Mouse (Mus musculus) gastrocnemius, postnatal 25 days (tissue): ENCODE results near the gene Smad1. TPM values are rescaled to one million over a fixed set of nuclear protein-coding genes. Genes with fewer than 3 reads are reported as not detected.

Experiments used
- DNase-seq: peaks from one replicate; pipeline ENCODE4 v3.0.0; 2022
- total RNA-seq, 2 experiments: library from RNA; stranded (reverse); gene quantifications; 1 replicate in 1 of 2; 2 replicates in 1 of 2; pipeline ENCODE4 v1.2.3; 2021

Smad1 gene
- total RNA-seq, 2 experiments from 2014 or later, result 9.4 to 11.3 TPM

- DNase-seq, result no peak
Measured at GRCm38 (mm10) chr8:79384276-79385271, 14.7 kb downstream of the Smad1 start.

GRCm38 (mm10) chr8:79382857-79383262, 16.5 kb downstream of the Smad1 start:
- no peak for DNase-seq

DNA sequence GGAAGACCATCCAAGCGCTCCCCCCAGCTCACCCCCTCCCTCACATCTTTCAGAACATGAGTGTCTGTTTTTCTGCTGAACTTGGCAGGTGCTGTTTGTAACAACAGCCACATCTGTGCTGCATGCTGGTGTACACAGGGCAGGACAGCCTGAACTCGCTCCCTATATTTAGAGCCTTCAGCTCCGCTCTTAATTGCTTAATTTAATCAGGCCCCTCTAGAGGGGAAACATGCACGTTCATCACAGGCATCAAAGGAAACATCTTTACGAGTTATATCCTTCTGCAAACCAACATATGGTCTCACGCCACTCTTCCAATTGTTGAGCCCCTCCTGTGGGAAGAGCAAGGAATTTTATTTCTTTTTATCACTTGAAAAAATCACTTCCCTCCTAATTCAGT, 17.5 kb downstream of the Smad1 start:
- no peak for DNase-seq

DNA sequence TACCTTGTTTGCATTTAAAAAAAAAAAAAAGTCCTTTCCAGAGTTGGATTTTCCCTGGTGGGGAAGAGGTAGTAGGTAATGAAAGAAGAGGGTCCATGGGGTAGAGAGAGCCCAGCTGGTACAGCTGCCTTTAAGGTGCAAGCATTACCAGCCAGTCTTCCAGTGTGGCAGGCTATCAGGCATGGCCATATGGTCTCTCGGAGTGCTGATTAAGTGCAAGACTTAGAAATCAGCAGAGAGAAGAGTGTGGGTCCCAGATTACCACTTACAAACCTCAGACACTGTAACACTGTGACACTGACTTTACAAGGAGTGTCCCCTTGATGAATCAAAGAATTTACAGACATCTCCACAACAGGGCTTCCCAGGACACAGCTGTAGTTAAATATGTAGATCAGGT, 18.9 kb downstream of the Smad1 start:
- no peak for DNase-seq

GRCm38 (mm10) chr8:79379971-79380370, 19.3 kb downstream of the Smad1 start:
- no peak for DNase-seq

GRCm38 (mm10) chr8:79376648-79377047, 22.7 kb downstream of the Smad1 start:
- DNase-seq, result no peak

- no peak for DNase-seq
Measured at GRCm38 (mm10) chr8:79375775-79376123, 23.6 kb downstream of the Smad1 start.

- DNase-seq, result no peak
Measured at GRCm38 (mm10) chr8:79375074-79375774, 24.1 kb downstream of the Smad1 start.

GRCm38 (mm10) chr8:79374410-79374809, 24.9 kb downstream of the Smad1 start:
- no peak for DNase-seq

DNA sequence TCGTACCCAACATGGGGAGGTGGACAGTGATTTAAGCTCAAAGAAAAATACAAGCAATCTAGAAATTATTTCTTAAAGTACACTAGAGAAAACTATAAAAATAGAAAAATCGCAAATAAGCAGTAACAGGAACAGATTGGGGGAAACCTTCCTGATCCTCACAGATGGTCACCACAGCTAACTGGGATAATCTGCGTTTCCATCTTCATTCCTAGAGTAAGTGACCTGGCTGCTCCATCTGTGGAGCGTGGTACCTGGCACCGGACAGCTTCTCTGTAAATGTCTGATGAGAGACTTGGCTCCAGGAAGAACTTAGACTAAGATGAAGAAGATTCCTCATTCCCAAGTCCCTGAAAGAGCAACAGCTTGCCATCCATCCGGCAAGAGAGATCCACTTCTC, 25.8 kb downstream of the Smad1 start:
- DNase-seq, result no peak

DNA sequence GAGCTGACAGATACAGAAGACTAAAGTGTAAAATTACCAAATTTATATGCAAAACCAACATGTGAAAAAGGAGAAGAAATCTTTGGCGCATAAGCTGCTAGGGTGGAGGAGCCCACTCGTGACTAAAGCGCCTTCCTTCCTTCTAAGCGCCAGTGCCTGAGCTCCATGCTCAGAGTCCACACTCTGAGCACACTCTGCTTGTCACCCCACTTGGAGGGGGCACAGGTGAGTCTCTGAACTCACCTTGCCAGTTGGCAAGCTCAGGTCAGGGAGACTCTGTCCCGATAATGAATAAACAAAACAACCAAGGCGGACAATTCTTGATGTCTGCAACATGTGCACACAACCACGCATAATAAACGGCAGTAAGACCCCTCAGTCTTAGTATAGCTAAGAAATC, 26.4 kb downstream of the Smad1 start:
- no peak for DNase-seq

DNA sequence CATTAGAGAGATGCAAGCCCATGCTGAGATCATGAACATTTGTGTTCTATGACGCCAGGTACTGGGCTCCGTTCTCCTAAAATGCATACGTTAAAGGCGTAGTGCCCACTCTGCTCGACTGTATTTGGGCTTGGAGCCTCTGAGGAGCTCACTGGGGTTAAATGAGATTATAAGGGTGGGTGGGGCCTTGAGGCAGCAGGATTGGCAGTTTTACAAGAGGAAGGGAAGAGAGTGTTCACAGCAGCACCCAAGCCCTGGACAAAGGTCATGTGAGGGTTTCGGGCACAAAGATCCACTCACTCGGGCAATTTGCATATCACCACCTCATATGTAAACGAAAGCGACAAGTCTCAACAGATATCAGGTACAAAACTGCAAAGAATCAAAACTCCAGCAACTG, 26.8 kb downstream of the Smad1 start:
- no peak for DNase-seq

DNA sequence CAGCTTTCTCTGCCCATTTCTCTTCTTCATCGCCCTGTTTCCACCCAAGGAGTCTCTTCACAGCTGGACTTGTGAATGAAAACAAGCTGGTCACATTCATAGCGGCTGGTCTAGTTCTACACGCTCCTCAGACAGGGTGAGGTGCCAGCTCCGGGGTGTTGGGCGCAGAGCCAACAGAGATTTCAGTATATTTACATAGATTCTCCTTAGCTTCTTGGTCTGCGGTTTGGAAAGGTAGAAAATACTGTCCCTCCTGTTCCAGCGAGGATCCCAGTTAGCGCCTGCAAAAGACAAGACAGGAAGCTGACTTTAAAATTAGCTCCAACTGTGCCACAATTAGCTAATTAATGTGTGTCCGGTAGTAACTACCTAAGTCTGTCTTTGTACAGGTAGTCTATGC, 27.2 kb downstream of the Smad1 start:
- DNase-seq, result no peak

GRCm38 (mm10) chr8:79370646-79371290, 28.6 kb downstream of the Smad1 start:
- DNase-seq, result no peak

- no peak for DNase-seq
Measured at GRCm38 (mm10) chr8:79369163-79369562, 30.2 kb downstream of the Smad1 start.

DNA sequence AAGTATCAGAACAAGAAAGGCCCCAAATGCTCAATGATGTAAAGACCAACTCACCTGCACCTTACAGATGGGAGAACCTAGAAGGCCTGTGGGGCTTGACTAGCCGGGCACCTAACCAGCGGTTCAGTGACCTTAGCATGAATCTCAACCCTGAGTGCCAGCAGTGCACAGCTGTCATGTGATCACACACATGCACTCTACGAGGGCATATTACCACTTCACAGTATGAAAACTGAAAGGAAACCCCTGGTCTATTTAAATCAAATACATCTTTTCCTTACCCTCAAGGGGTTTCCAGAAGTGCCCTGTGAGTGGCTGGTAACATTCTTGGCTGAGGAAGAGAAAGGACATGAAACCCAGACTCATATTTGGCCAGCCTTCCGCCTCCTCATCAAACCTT, 31.4 kb downstream of the Smad1 start:
- no peak for DNase-seq

DNA sequence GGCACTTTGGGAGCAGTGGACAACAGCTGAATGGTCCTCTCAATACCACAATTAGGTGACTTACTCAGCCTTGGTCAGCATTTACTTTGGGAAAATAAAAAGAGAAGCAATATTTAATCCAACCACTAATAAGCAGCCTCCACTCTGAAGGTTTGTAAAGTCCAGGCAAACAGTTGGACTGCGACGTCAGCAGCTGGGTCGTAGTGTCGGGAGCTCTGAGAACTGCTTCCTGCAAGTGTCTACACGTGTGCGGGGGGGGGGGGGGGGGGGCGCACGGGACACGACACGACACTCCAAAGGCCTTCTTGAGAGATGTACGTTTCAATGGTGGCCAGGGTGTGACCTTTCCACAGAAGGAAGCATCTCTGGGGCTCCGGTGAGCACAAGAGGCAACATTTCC, 32.0 kb downstream of the Smad1 start:
- no peak for DNase-seq

GRCm38 (mm10) chr8:79366227-79366626, 33.1 kb downstream of the Smad1 start:
- DNase-seq, result no peak

DNA sequence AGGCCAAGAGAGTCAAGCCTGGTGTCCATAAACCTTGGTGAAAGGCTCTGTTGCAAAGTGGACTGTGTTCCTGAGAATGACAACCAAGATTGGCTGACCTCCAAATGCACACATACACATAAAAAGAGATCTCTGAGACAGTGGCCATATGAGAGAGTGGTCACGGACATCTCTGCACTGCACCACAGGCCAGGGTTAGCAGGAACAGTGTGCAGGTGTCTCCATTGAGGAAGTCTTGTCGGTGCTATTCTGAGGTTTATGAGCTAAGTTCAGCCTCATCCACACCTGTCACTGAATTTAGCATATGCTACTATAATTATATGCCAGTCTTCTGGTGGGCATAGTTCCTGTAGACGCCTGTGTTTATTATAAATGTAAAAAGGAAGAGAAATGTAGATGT, 33.6 kb downstream of the Smad1 start:
- no peak for DNase-seq

DNA sequence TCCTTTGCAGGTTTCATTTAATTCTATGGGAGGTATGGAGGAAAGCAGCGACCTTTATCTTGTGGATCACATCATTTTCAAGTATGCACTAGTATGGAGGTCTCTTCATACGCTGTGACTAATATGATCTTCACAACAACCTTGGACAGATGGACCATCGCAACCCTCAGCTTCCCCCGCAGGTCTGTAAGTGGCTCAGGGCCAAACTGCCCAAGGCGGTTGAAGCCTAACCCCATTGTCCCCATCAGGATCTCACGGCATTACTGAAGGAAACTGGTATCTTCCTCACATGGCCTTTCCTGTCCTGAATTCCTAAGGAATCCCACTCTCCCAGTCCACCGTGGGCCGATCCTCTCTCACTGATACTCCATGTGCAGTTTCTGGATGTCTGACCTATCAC, 34.5 kb downstream of the Smad1 start:
- no peak for DNase-seq

DNA sequence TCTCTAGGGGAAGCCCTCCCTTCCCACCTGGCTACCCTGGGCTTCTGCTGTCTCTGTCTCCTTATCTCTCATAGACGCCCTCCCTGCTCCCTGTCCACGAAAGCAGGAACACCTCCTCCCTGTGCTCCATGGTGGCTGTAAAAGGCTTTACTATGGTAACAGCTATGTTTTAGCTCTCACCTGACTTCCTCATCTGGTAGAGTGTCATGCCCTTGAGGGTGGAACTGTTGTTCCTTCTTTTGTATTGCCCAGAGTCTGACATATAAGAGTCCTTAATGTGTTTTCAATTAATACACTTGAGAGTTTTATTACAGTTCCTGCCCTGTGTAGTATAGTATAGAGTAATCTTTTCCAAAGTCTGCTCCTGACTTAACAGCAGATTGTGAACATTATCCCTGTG, 36.9 kb downstream of the Smad1 start:
- DNase-seq, result no peak

- no peak for DNase-seq
Measured at GRCm38 (mm10) chr8:79360774-79361527, 38.4 kb downstream of the Smad1 start.
